Mouse (Mus musculus) heart, embryonic 13.5 days (tissue): Measurements from ENCODE around the gene Slc9a9. TPM values are rescaled to one million over a fixed set of nuclear protein-coding genes. Genes with fewer than 3 reads are reported as not detected.

Experiments used
- ATAC-seq: fragments of 200-750 bp; cut with Nextera tagmentation; 2 replicates; pipeline ENCODE4 v1.8.0; 2017; ENCODE audit warnings: moderate TSS enrichment; ENCODE audit not compliant: insufficient number of reproducible peaks, low FRiP score, low TSS enrichment; ENCODE audit errors: extremely low read depth
- H3K27ac ChIP-seq: fragments of 300-500 bp; sonication (generic); replicated peaks from 2 replicates; pipeline ENCODE4 v1.5.1; 2015; ENCODE audit warnings: moderate library complexity, mild to moderate bottlenecking, inconsistent platforms
- H3K27me3 ChIP-seq: fragments of 300-500 bp; sonication (generic); replicated peaks from 2 replicates; pipeline ENCODE4 v1.6.1; 2015; ENCODE audit warnings: mild to moderate bottlenecking, inconsistent platforms
- H3K36me3 ChIP-seq: fragments of 300-500 bp; sonication (generic); 2 replicates; pipeline ENCODE4 v1.6.1; 2015; ENCODE audit warnings: mild to moderate bottlenecking, inconsistent platforms
- H3K4me1 ChIP-seq: fragments of 300-500 bp; sonication (generic); 2 replicates; pipeline ENCODE4 v1.6.1; 2015; ENCODE audit warnings: inconsistent platforms
- H3K4me2 ChIP-seq: fragments of 300-500 bp; sonication (generic); 2 replicates; pipeline ENCODE4 v1.6.1; 2015; ENCODE audit warnings: inconsistent platforms, mild to moderate bottlenecking, moderate library complexity
- H3K4me3 ChIP-seq: fragments of 300-500 bp; sonication (generic); 2 replicates; pipeline ENCODE4 v1.5.1; 2015; ENCODE audit warnings: moderate library complexity, mild to moderate bottlenecking, inconsistent platforms
- H3K9ac ChIP-seq: fragments of 300-500 bp; sonication (generic); 2 replicates; pipeline ENCODE4 v1.6.1; 2015; ENCODE audit warnings: inconsistent platforms, mild to moderate bottlenecking, moderate library complexity
- H3K9me3 ChIP-seq: fragments of 300-500 bp; sonication (generic); 2 replicates; pipeline ENCODE4 v1.6.1; 2016; ENCODE audit warnings: inconsistent platforms
- WGBS: fragments of 180-500 bp; shearing (Covaris S2); methylation state at CpG from one replicate; pipeline ENCODE4 v1.1.7; 2015; ENCODE audit warnings: mixed read lengths; 5-methylcytosine and 5-hydroxymethylcytosine counted together
- polyA plus RNA-seq: library from polyadenylated mRNA; unstranded; fragments of >200 nt; fragmentation: Nextera tagmentation; extraction: Ambion mirVana; gene quantifications from 2 replicates; pipeline ENCODE4 v1.2.1, GENCODE M21; 2015

Slc9a9 gene
- polyA plus RNA-seq, 1 experiment from 2014 or later, result 3.7 TPM

DNA sequence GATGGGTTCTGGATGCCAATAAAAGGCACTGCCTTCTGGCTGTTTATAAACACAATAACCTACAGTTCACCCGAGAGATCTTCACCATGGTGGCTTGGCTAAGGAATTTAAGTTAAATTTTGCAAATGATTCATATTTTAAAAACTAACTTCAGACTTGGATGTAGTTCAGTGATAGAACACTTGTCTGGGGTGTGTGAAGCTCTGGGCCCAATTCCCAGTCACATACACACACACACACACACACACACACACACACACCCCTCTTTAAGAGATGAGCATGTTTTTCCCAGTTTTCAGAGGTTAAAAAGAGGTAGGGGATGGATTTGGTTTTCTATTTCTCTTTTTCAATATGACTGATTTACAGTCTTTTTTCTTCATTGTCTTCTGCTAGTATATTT is 15.9 kb downstream of the Slc9a9 start:
- Histone ChIP-seq H3K4me1 (no peaks in the 10 kb centered on the region), H3K4me3 (no peak overlapping the region), H3K9me3 (no peaks in the 10 kb centered on the region), H3K27ac (no peak overlapping the region), H3K36me3 (no peaks in the 10 kb centered on the region), H3K4me2 (no peak overlapping the region), H3K27me3 (no peaks in the 10 kb centered on the region), H3K9ac (no peak overlapping the region)
- 75% methylated on average over 1 of the region's 1 CpGs for WGBS
- ATAC-seq, result no peak

- H3K27me3 ChIP-seq, result no peaks in the 10 kb centered on the region
- no peaks in the 10 kb centered on the region for H3K9me3 ChIP-seq
- ATAC-seq, result no peak
- H3K36me3 ChIP-seq, result no peaks in the 10 kb centered on the region
- H3K9ac ChIP-seq, result no peak overlapping the region
- no peak overlapping the region for H3K4me2 ChIP-seq
- H3K4me3 ChIP-seq, result no peak overlapping the region
- WGBS, result 60% methylated on average over 2 of the region's 2 CpGs
- H3K27ac ChIP-seq, result no peak overlapping the region
- H3K4me1 ChIP-seq, result peaks cover 4% of the 10 kb centered on the region
Observed at GRCm38 (mm10) chr9:94686380-94686779, 16.7 kb downstream of the Slc9a9 start.

DNA sequence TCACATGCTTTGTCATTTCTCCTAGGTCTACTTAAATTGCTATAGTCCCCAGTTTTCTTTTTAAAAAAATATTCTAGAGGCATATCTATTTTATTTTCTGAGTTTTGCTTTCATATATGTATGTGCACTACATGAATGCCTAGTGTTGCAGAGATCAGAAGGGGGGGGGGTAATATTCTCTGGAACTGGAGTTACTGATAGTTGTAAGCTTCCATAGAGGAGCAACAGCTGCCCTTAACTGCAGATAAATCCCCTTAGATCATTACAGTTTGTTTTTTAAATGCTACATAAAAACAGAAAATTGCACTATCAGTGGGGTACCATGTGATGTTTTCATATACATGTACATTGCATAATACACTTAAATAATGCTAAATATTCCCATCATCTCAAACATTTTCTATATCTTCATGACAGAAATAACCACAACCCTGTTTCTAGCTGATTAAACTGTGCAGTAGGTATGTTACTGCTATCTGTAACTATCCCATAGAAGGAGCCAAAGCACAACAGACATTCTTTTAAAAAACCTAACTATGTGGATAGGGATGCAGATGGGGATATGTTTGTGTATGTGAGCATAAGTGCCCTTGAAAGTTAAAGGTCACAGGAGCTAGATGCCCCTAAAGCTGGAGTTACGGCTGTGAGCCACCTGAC is 17.6 kb downstream of the Slc9a9 start:
- 83% methylated on average over 1 of the region's 1 CpGs for WGBS
- H3K9me3 ChIP-seq, result no peaks in the 10 kb centered on the region
- ATAC-seq, result no peak

DNA sequence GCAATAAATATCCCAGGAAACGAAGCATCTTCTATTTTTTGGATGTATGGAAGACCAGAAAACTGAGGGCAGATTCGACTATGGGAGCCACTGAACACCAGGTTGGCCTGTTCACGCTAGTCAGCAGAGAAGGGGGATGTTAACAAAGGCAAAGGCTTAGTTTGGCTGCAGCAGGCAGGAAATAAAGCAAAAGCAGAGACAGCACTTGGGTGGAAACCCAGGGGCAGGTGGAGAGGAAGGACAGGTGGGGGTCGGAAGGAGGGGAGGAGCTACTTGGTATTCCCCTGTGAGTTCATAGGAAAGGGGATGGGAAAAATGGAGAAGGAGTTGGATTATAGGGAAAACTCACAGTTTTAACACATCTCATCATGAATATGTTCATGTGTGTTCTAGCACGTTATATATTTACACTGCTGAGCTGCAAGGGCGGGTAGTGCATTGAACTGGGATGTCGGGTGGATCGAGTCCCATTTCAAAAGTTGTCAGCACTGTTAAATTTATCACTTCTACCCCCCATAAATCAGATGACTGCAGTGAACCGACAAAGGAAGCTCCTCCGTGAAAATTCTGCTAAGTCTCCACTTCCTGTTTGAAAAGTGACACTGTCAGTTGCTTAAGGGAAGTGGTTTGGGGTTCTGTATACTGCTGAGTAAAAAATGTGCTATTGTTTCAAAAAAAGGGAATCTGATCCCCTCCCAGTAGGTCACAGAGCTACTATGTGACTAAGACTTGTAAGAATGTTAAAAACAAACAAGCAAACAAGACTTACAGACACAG is 21.8 kb downstream of the Slc9a9 start:
- no peak for ATAC-seq
- peak overlapping the region; percentile 32; the same call in 1 of the 2 replicates for H3K4me2 ChIP-seq

More for the DNA sequence above, 17.6 kb downstream of the Slc9a9 start:
- H3K4me3 ChIP-seq, result no peak overlapping the region
- H3K27ac ChIP-seq, result no peak overlapping the region
- no peak overlapping the region for H3K9ac ChIP-seq
- H3K27me3 ChIP-seq, result no peaks in the 10 kb centered on the region
- peaks cover 14% of the 10 kb centered on the region for H3K4me1 ChIP-seq
- no peak overlapping the region for H3K4me2 ChIP-seq
- H3K36me3 ChIP-seq, result no peaks in the 10 kb centered on the region

GRCm38 (mm10) chr9:94692122-94692521 is 22.4 kb downstream of the Slc9a9 start:
- Histone ChIP-seq H3K27me3 (no peaks in the 10 kb centered on the region), H3K36me3 (no peaks in the 10 kb centered on the region), H3K27ac (peak overlapping the region; percentile 77), H3K9ac (no peak overlapping the region), H3K4me1 (peaks cover 45% of the 10 kb centered on the region), H3K4me2 (peak overlapping the region; percentile 32), H3K4me3 (no peak overlapping the region), H3K9me3 (no peaks in the 10 kb centered on the region)
- no peak for ATAC-seq
- 10% methylated on average over 7 of the region's 7 CpGs for WGBS

More for the DNA sequence above, 21.8 kb downstream of the Slc9a9 start:
- Histone ChIP-seq H3K27ac (peak overlapping the region; percentile 77; the same call in 1 of the 2 replicates), H3K36me3 (no peaks in the 10 kb centered on the region), H3K9me3 (no peaks in the 10 kb centered on the region), H3K4me1 (peaks cover 41% of the 10 kb centered on the region), H3K27me3 (no peaks in the 10 kb centered on the region), H3K4me3 (no peak overlapping the region), H3K9ac (no peak overlapping the region)
- WGBS, result 44% methylated on average over 10 of the region's 10 CpGs

- Histone ChIP-seq H3K4me2 (no peak overlapping the region), H3K36me3 (no peaks in the 10 kb centered on the region), H3K9ac (no peak overlapping the region), H3K4me3 (no peak overlapping the region), H3K27me3 (no peaks in the 10 kb centered on the region), H3K4me1 (peaks cover 45% of the 10 kb centered on the region), H3K27ac (peak overlapping the region; percentile 54), H3K9me3 (no peaks in the 10 kb centered on the region)
- no peak for ATAC-seq
- 33% methylated on average over 4 of the region's 4 CpGs for WGBS
Observed at GRCm38 (mm10) chr9:94694243-94694642, 24.5 kb downstream of the Slc9a9 start.

- Histone ChIP-seq H3K27me3 (no peaks in the 10 kb centered on the region), H3K4me2 (no peak overlapping the region), H3K36me3 (no peaks in the 10 kb centered on the region), H3K4me1 (peaks cover 45% of the 10 kb centered on the region), H3K27ac (no peak overlapping the region), H3K9ac (no peak overlapping the region), H3K4me3 (no peak overlapping the region), H3K9me3 (no peaks in the 10 kb centered on the region)
- WGBS, result 47% methylated on average over 3 of the region's 3 CpGs
- ATAC-seq, result no peak
Observed at GRCm38 (mm10) chr9:94694983-94695382, 25.3 kb downstream of the Slc9a9 start.

DNA sequence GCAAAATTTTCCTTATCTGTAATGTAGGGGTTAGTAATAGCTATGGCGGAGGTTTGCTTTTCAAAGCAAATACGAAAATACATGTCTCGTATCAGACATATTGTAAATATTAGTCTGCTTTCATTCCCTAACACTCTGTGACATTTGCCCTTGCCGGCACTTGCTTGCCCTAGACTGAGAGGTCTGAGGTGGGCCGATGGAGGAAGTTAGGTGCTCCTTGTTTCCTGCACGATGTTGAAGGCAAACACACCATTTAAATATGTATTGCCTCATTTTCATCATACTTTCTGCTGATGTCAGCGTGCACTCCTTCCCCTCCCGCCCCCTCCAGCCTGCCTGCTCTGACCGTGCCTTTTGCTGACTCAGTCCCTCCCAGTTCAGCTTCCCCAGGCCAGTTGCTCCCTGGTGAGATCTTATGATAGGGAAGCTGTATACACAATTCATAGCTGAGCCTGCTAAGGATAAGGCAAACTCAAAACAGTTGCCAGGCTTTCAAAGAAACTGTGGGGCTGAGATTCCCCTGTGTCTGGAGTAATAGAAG is 26.9 kb downstream of the Slc9a9 start:
- Histone ChIP-seq H3K4me3 (no peak overlapping the region), H3K27me3 (no peaks in the 10 kb centered on the region), H3K27ac (no peak overlapping the region), H3K36me3 (no peaks in the 10 kb centered on the region), H3K9me3 (no peaks in the 10 kb centered on the region), H3K4me1 (peaks cover 48% of the 10 kb centered on the region), H3K9ac (no peak overlapping the region), H3K4me2 (no peak overlapping the region)
- no peak for ATAC-seq
- 66% methylated on average over 9 of the region's 9 CpGs for WGBS

GRCm38 (mm10) chr9:94698175-94698574 is 28.5 kb downstream of the Slc9a9 start:
- ATAC-seq, result no peak
- Histone ChIP-seq H3K27me3 (no peaks in the 10 kb centered on the region), H3K4me1 (peaks cover 50% of the 10 kb centered on the region), H3K9me3 (no peaks in the 10 kb centered on the region), H3K27ac (no peak overlapping the region), H3K4me3 (no peak overlapping the region), H3K9ac (no peak overlapping the region), H3K36me3 (no peaks in the 10 kb centered on the region), H3K4me2 (no peak overlapping the region)
- 64% methylated on average over 2 of the region's 2 CpGs for WGBS

DNA sequence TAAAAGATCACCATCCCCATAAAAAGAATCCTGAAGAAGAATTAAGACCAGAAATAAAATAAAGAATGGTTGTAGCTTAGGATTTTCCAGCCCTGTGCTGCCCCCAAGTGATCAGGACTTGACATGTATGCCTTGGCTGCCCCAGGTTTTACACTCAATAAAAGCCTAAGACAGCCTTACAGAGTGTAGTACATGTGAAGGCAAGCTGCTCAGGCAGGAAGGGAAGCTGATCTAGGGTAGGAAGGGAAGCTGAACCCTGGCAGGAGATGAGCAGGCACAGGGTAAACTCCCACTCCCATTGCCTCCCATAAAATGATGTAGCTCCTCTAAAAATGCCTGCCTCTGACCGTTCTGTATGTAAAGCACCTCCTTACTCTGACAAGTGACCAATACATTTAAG is 30.8 kb downstream of the Slc9a9 start:
- no peak for ATAC-seq
- no peak overlapping the region for H3K9ac ChIP-seq
- peak overlapping the region; percentile 74; the same call in 1 of the 2 replicates for H3K27ac ChIP-seq
- no peaks in the 10 kb centered on the region for H3K9me3 ChIP-seq
- WGBS, result 67% methylated on average over 1 of the region's 1 CpGs
- H3K4me2 ChIP-seq, result no peak overlapping the region
- H3K36me3 ChIP-seq, result no peaks in the 10 kb centered on the region
- no peaks in the 10 kb centered on the region for H3K27me3 ChIP-seq
- H3K4me1 ChIP-seq, result peaks cover 32% of the 10 kb centered on the region
- H3K4me3 ChIP-seq, result no peak overlapping the region

GRCm38 (mm10) chr9:94701193-94701869 is 31.6 kb downstream of the Slc9a9 start:
- 60% methylated on average over 6 of the region's 6 CpGs for WGBS
- Histone ChIP-seq H3K4me1 (peaks cover 31% of the 10 kb centered on the region), H3K4me2 (peak overlapping the region; percentile 41), H3K9me3 (no peaks in the 10 kb centered on the region), H3K27me3 (no peaks in the 10 kb centered on the region), H3K27ac (peak overlapping the region; percentile 74), H3K36me3 (no peaks in the 10 kb centered on the region), H3K4me3 (no peak overlapping the region), H3K9ac (peak overlapping the region; percentile 37; the same call in 1 of the 2 replicates)
- ATAC-seq, result no peak
